Mouse (Mus musculus) embryo, embryonic 11 days (tissue): ENCODE data around the gene Psmc3.
A peak's percentile ranks its signal among the peaks of the same experiment; 100 is the strongest.
"Not testable (repeated sequence)": the region's sequence is repeated elsewhere in the genome, so short reads cannot be mapped to it uniquely, and the experiment has no call there.

Experiments
- DNase-seq: peaks from one replicate; pipeline ENCODE4 v3.0.0-alpha.2; 2015

Gene Psmc3

DNA sequence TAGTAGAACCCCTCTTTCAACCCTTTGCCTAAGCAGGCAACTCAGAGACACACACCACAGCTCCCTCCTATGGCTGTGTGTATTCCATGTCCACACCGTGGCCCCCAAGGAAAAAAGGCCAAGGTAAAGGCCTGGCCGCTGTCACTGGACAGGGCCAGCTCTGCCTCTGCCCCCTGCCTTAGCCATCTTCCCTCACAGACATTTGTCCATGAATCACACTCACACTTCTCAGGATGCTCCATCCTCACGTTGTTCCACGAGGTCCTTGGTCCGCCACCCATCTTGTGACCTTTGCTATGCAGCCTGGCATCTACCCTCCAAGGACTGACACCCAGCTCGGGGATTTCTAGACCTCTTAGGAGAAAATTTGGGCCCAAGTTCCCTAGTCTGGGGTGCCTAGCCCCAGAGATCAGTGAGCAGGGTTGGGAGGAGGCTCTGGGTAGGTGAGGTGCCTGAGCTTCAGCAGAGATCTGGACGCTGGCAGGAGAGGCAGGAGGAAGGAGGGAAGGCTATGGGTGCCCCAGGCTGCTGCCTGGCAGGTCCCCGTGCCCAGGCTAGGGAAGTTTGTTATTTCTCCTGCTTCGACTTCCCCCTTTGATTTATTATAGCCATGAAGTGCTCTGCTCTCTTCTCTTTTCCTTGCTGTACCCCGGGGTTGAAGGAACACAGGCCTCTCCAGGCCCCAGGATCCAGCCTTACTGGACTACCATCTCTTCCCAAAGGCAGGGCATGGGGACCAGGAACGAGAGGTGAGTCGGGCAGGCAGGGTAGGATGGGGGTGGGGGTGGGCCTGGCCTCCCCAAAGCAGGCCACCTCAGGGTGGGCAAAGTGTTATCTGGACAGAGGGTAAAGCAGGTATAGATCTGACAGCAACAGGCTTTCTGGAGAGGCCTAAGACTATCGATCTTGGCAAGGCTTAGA, 28.2 kb downstream of the Psmc3 start, which contains the start of gene Spi1:
TSS of gene Spi1 (plus strand) at position 616 of the 921 bp plus-strand sequence.
- DNase-seq = no peak

DNA sequence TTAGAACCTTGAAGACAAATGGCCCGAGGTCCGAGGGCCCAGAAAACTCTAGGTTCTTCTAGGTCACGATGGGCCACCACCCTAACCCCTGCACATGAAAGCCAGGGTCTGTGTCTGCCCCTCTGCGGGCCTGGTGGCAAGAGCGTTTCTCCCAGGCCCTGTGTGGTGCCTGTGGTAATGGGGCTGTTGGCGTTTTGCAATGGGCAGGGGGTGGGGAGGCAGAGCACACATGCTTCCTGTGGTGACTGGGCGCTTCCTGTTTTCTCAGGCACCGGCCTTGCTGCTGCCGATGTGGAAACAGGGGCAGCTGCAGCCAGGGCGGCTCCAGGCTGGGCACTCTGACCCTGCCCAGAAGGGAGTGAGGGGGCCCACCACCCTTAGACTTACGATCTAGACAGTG, 29.0 kb downstream of the Psmc3 start:
- no peak for DNase-seq

- no peak for DNase-seq
Measured at GRCm38 (mm10) chr2:91083366-91083940, 29.6 kb downstream of the Psmc3 start.

DNA sequence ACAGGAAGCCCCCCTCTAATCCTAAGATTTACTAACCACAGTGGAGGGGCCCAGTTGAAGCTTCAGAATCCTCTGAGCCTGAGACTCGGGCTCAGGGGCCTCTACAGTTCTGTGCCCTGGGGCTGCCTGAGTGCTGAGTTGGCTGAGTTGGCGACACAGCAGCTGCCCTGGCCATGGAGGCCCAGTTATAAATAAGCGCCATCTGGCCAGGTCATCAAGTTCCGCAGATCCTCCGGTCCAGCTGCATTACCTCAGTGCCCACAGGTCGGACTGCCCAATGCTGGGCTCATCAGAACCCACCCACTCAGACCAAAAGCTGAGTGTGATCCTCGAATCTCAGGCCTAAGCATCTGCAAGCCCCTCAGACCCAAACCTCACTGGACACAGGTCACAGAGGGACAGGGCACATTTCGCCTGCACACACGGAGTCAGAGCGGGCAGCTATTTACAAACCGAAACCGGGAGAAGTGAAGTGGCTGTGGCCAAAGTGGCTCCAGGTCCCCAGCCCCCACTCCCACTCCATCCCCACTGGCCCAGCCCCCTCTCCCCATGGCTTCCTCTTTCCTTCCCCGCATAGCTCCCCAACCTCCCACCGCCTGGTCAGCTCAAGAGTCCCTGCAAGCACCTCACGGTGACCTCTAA, 30.5 kb downstream of the Psmc3 start:
- DNase-seq = no peak

- DNase-seq = no peak
Measured at GRCm38 (mm10) chr2:91085494-91086391, 31.9 kb downstream of the Psmc3 start.

DNA sequence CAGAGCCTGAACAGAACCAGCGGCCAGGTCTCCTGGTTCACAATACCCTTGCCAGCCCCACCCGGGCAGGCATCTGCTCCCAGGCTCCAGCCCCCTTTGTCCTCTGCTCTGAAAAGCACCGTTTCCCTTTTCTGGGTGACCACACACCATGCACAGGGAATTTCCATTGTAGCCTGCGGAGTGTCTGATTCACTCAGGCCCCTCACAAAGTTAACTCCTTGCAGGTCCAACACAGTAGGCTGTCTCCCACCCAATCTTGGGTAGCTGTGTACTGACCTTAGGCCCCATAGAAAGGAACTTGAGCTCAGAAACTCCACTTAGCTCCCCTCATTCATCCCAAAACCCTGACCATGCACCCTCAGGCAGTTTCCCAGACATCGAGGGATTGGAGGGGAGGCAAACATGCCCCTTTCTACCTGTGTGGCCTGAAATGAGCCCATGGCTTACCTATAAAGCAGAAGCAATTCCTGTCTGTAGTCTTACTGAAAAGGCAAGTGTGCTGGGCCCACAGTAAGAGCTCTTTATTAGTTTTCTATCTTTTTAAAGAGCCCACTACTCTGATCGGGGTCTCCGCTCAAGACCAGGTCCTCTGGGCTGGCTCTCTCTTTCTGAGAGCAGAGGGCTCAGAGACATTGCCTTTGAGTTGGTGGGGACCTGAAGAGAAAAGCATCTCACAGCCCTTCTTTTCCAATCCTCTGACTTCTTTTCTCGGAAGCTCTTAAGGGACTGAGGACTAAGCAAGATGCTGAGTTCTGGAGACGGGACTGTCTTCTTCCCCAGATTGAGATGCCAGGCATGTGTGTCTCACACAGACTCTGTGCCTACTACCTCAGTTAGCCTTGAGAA, 32.8 kb downstream of the Psmc3 start:
- no peak for DNase-seq

DNA sequence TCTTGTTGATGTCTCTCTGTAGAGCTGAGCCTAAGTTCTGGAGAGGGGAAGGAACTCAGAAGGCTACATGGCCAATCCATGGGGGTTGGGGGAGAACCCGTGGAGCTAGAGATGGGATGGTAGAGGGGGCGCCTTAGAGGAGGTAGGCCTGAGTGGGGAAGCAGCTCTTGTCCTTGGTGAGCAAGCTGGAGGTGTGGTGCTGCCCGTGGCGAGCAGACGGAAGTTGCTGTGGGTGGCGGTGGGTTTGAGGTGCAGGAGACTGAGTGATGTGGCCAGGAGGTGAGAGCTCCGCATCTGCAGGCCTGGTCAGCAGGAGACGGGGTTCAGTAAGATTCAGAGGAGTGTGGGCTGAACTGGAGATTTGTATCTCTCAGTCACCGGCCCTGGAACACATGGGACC, 33.6 kb downstream of the Psmc3 start:
- no peak for DNase-seq

DNA sequence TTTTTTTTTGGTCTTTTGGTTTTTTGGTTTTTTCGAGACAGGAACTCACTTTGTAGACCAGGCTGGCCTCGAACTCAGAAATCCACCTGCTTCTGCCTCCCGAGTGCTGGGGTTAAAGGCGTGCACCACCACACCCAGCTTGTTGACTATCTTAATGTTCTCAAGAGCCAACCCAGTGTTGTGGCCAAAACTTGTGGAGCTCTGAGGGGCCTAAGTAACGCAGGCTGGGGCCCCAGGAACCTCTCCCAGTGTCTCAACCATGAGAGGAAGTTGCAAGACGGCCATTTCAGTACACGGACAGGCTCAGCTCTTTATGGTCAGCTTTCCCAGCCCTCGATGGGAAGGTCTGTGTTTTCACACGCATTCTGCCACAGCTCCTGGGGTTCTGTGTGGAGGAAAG, 35.2 kb downstream of the Psmc3 start:
- no peak for DNase-seq

- no peak for DNase-seq
Measured at GRCm38 (mm10) chr2:91090208-91090607, 36.4 kb downstream of the Psmc3 start.

GRCm38 (mm10) chr2:91090827-91091226, 37.0 kb downstream of the Psmc3 start:
- DNase-seq = no peak

GRCm38 (mm10) chr2:91096524-91096923, 42.7 kb downstream of the Psmc3 start:
- no peak for DNase-seq

- DNase-seq = no peak
Measured at GRCm38 (mm10) chr2:91097015-91097414, 43.2 kb downstream of the Psmc3 start.

GRCm38 (mm10) chr2:91098156-91098555, 44.3 kb downstream of the Psmc3 start:
- DNase-seq = no peak

DNA sequence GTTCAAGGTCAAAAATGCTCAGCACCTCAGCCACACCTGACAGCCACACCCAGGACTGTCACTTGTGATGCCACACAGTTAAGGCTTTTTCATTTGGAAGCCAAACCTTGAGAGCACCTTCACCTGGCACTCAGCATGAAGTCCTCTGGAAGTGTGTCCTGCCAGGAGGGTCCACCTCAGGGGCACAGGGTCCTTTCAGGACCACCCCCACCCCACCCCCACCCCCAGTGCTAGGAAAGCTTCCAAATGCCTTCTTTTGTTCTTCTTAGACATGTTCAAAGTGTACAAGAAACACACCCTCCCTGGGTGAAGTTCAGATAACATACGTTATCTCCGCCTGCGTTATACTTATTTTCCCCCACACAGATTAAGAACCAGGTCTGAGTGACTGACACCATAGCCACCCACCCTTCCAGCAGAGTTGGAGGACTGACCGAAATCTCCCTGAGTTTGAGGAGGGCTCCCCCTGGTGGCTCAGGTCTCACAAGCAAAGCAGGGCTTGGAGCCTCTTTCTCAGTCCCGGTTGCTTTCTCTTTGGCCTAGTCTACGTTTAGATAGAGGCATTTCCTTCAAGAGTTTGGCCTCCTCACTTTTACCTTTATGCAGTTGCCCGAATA, 47.4 kb downstream of the Psmc3 start:
- peak; percentile 93 for DNase-seq

DNA sequence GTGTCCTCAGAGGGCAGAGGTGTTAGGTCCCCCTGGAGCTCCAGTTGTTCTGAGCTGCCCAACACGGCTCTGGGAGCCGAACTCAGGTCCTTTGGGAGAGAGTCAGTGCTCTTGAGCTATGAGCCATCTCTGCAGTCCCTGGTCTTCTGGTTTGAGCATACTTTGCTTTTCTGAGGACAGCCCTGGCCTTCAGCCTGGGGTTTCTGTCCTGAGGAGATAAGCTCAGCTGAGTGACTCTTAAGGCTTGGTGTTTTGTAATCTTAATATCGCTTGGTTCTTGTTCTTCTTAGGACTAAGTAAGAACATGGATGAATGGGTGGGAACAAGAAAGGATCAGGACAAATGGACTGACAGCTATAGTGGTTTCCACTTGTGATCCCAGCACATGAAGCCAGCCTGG, 54.3 kb downstream of the Psmc3 start:
- no peak for DNase-seq

GRCm38 (mm10) chr2:91109241-91109640, 55.4 kb downstream of the Psmc3 start:
- DNase-seq = no peak

DNA sequence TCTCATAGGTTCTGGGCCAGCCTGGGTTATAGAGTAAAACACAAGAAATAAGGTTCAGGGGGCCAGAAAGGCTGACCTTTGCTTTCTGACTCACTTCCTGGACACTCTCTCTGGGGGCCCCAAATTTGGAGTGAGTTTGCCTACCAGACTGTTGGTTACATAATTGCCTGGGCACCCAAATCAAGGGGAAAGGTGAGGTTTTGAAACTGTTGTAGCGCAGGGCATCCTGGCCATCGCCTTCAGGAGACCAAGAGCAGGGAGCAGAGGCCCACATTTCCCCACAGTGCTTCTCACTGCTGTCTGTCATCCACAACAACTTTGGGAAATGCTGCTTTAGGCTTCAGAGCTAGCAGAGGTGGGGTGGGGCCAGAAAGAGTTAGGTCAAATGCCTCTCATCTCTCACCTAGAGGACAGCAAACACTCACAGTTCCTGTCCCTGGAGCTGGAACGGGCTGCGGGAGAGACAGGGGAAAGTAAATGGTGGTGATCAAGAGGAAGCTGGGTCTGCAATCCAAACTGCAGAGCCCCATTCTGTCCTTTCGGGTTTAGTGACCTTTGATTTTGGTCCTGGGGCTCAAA, 56.1 kb downstream of the Psmc3 start:
- DNase-seq = no peak

DNA sequence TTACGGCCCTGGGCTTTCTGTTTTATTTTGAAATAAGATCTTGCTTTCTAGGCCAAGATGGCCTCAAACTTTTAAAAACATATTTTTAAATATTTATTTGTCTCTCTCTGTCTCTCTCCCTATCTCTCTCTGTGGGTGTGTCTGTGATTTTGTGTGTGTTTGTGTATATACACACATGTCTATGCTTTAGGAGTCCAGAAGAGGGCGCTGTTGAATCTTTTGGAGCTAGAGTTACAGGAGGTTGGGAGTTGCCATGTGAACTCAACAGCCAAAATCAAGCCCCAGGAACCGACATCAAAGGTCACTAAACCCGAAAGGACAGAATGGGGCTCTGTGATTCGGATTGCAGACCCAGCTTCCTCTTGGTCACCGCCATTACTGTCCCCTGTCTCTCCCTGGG, 56.6 kb downstream of the Psmc3 start:
- no peak for DNase-seq

DNA sequence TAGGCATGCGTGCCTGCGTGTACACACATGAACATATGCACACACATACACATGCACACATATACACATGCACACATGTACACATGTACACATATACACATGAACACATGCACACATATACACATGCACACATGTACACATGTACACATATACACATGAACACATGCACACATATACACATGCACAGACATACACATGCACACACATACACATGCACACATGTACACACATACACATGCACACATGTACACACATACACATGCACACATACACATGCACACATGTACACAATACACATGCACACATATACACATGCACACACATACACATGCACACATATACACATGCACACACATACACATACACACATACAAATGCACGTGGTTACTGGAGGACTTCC, 58.0 kb downstream of the Psmc3 start:
- DNase-seq = not testable (repeated sequence)

- no peak for DNase-seq
Measured at GRCm38 (mm10) chr2:91112491-91112890, 58.7 kb downstream of the Psmc3 start.

GRCm38 (mm10) chr2:91113334-91113733, 59.5 kb downstream of the Psmc3 start:
- no peak for DNase-seq
